8 mouse cellular contexts compared by ENCODE assay signal in the genomic region with DNA sequence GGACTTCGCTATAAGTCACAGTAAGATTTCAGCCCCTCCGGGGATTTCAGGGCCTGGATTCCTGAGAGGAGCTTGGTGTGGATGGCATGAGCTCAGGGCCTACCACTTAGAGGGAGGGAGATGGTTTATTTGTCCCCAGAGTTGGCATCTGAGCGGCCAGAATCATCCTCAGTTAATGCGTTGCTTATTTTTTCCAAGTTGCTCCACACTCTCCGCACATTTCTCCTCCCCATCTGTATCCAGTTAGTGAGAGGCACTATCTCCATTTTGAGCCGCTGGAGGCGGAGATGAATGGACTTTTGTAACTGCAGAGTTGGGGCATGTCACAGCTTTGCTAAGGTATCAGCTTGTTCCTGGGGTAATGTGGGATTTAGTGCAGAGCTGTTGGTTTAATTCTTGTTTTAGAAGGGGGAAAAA. TPM values are rescaled to one million over a fixed set of nuclear protein-coding genes. Genes with fewer than 3 reads are reported as not detected.
DNase-seq lines count a peak whose midpoint lies in the region; ATAC-seq and TF ChIP-seq lines count a peak whose summit lies in the region.

No protein-coding gene starts in this region.

- H3K4me2 ChIP-seq in embryonic facial prominence, embryonic 11.5 days (ENCODE audit: low read depth, low read length), result peak overlapping the region; percentile 90
- peak overlapping the region; percentile 96 for H3K4me2 ChIP-seq in intestine, embryonic 14.5 days (ENCODE audit: low read length)
- peak overlapping the region; percentile 88 for H3K4me2 ChIP-seq in neural tube, embryonic 12.5 days (replicated peaks)

- no peaks in the 10 kb centered on the region for H3K27me3 ChIP-seq in embryonic facial prominence, embryonic 11.5 days (ENCODE audit: control insufficient read depth, insufficient read depth, low read length)
- no peaks in the 10 kb centered on the region for H3K27me3 ChIP-seq in intestine, embryonic 14.5 days (replicated peaks; ENCODE audit: control insufficient read depth, insufficient read depth, low read length)
- H3K27me3 ChIP-seq in neural tube, embryonic 12.5 days (replicated peaks), result no peaks in the 10 kb centered on the region

- no peak for ATAC-seq in embryonic facial prominence, embryonic 11.5 days (replicated peaks; ENCODE audit: insufficient number of reproducible peaks, low FRiP score, low TSS enrichment, low read depth)
- no peak for ATAC-seq in intestine, embryonic 14.5 days (replicated peaks; ENCODE audit: low FRiP score, low TSS enrichment, low read depth)
- ATAC-seq in neural tube, embryonic 12.5 days (ENCODE audit: low FRiP score, low read depth), result no peak

- H3K36me3 ChIP-seq in embryonic facial prominence, embryonic 11.5 days (replicated peaks; ENCODE audit: control insufficient read depth, insufficient read depth, low read depth, low read length), result no peaks in the 10 kb centered on the region
- H3K36me3 ChIP-seq in intestine, embryonic 14.5 days (ENCODE audit: control insufficient read depth, insufficient read depth, low read length), result 0 out of 2 replicates have a peak, but pooled peaks cover 5% of the 10 kb centered on the region
- H3K36me3 ChIP-seq in neural tube, embryonic 12.5 days, result no peaks in the 10 kb centered on the region

- peak overlapping the region; percentile 92 for H3K27ac ChIP-seq in embryonic facial prominence, embryonic 11.5 days (replicated peaks; ENCODE audit: low read depth, low read length)
- H3K27ac ChIP-seq in intestine, embryonic 14.5 days (ENCODE audit: low read depth), result peak overlapping the region; percentile 92
- no peak overlapping the region for H3K27ac ChIP-seq in neural tube, embryonic 12.5 days

- peak overlapping the region; percentile 94 for H3K4me3 ChIP-seq in lung, adult 2 months (replicated peaks; ENCODE audit: extremely low read depth, low read depth, low read length)
- peak overlapping the region; percentile 94 for H3K4me3 ChIP-seq in embryonic facial prominence, embryonic 11.5 days (ENCODE audit: low read depth, low read length)
- H3K4me3 ChIP-seq in intestine, embryonic 14.5 days (ENCODE audit: low read depth, low read length), result peak overlapping the region; percentile 63
- peak overlapping the region; percentile 78 for H3K4me3 ChIP-seq in neural tube, embryonic 12.5 days

- H3K9me3 ChIP-seq in embryonic facial prominence, embryonic 11.5 days (replicated peaks; ENCODE audit: control insufficient read depth, low read length), result no peaks in the 10 kb centered on the region
- H3K9me3 ChIP-seq in intestine, embryonic 14.5 days (ENCODE audit: control insufficient read depth, low read length), result no peaks in the 10 kb centered on the region
- no peaks in the 10 kb centered on the region for H3K9me3 ChIP-seq in neural tube, embryonic 12.5 days

- 9% methylated on average over 7 of the region's 7 CpGs for WGBS in lung, adult 2 months
- WGBS in embryonic facial prominence, embryonic 11.5 days, result 5% methylated on average over 7 of the region's 7 CpGs
- 3% methylated on average over 7 of the region's 7 CpGs for WGBS in intestine, embryonic 14.5 days
- WGBS in neural tube, embryonic 12.5 days, result 5% methylated on average over 7 of the region's 7 CpGs

- TF ChIP-seq POLR2A in lung, adult 2 months (IDR thresholded peaks at IDR 0.05; ENCODE audit: borderline replicate concordance, extremely low read depth, low read depth, low read length), result no peak

- H3K4me1 ChIP-seq in lung, adult 2 months (ENCODE audit: control insufficient read depth, insufficient read depth, low read length), result peaks cover 32% of the 10 kb centered on the region
- H3K4me1 ChIP-seq in embryonic facial prominence, embryonic 11.5 days (ENCODE audit: control insufficient read depth, insufficient read depth, low read length), result peaks cover 5% of the 10 kb centered on the region
- H3K4me1 ChIP-seq in intestine, embryonic 14.5 days (replicated peaks; ENCODE audit: control insufficient read depth, insufficient read depth, low read length), result peaks cover 36% of the 10 kb centered on the region
- peaks cover 56% of the 10 kb centered on the region for H3K4me1 ChIP-seq in neural tube, embryonic 12.5 days

- no peak for DNase-seq in lung, adult 2 months
- no peak for DNase-seq in lung, postnatal 25 days (ENCODE audit: low spot score)
- DNase-seq in embryonic facial prominence, embryonic 11.5 days (ENCODE audit: low spot score), result peak; percentile 76
- peak; percentile 56 for DNase-seq in intestine, embryonic 14.5 days (ENCODE audit: low spot score)
- no peak for DNase-seq in B cell, adult 2 months
- no peak for DNase-seq in spleen, postnatal 4 days (ENCODE audit: low spot score in 2 of 2)
- no peak for DNase-seq in ovary, postnatal 36 days (ENCODE audit: low spot score)

- no peak for TF ChIP-seq CTCF in lung, adult 2 months (IDR thresholded peaks at IDR 0.05; ENCODE audit: insufficient read depth, low read length)

- peak overlapping the region; percentile 100 for H3K9ac ChIP-seq in embryonic facial prominence, embryonic 11.5 days (replicated peaks; ENCODE audit: low read length)
- H3K9ac ChIP-seq in intestine, embryonic 14.5 days (ENCODE audit: low read length), result peak overlapping the region; percentile 93
- H3K9ac ChIP-seq in neural tube, embryonic 12.5 days, result peak overlapping the region; percentile 87

RNA-seq across cellular contexts. Expression of gene Qrfp, which starts 49.3 kb away (rescaled TPM):
- 0.12 and 0.13 TPM in 2 replicates for polyA plus RNA-seq in lung, adult 2 months (2012; rRNA removed)
- 0.14 and 0.22 TPM in 2 replicates for polyA plus RNA-seq in embryonic facial prominence, embryonic 11.5 days (2014; fragmentation: Nextera tagmentation; extraction: Ambion mirVana)
- 0.05 TPM in 1 of 2 replicates, not detected in the other for polyA plus RNA-seq in intestine, embryonic 14.5 days (2014; fragmentation: Nextera tagmentation; extraction: Ambion mirVana)
- polyA plus RNA-seq in neural tube, embryonic 12.5 days (2016; fragmentation: Nextera tagmentation; extraction: Ambion mirVana), result 0.15 and 0.16 TPM in 2 replicates

Comparison
In these comparisons a context has a peak if more than half of its experiments do, and no peak if none do; other contexts are left out.
1. DNase-seq: peak in embryonic facial prominence, embryonic 11.5 days (single experiment) and intestine, embryonic 14.5 days (single experiment); none in lung, adult 2 months (single experiment), lung, postnatal 25 days (single experiment), B cell, adult 2 months (0 of 2), spleen, postnatal 4 days (0 of 2) and ovary, postnatal 36 days (single experiment).
2. Peak in every context shown above with its lines, with median percentiles within 50 percentile points of each other: H3K4me3 ChIP-seq, H3K4me2 ChIP-seq and H3K9ac ChIP-seq.